Mouse (Mus musculus): ENCODE results near the gene Spata16. TPM values are rescaled to one million over a fixed set of nuclear protein-coding genes. Genes with fewer than 3 reads are reported as not detected.
"Not testable (repeated sequence)": the region's sequence is repeated elsewhere in the genome, so short reads cannot be mapped to it uniquely, and the experiment has no call there.

Gene Spata16
- not detected for total RNA-seq (2021)
- long read RNA-seq, experiment 1 = 0 reads
- long read RNA-seq, experiment 2 = 0 reads

DNA sequence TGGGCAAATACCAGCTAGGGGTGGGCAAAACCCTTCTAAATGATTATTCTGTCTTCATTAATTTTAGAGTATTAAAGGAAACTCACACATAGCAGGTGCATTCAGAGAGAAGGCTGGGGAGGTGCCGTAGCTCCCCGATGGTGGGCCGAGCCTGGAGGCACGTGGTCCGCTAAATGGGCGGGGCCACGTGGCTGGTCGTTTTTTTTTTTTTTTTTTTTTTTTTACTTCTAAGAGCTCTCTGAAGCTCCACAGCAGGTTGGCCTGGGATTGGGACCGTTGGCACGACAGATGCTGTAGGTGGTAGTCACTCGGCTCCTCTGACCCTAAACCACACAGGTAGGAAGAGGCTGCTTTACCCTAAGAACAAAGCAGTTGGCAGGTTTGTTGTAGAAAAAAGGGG is at the start of gene Spata16:
TSS of gene Spata16 (plus strand) at position 219 of the 400 bp plus-strand sequence.
- no peak for DNase-seq

DNA sequence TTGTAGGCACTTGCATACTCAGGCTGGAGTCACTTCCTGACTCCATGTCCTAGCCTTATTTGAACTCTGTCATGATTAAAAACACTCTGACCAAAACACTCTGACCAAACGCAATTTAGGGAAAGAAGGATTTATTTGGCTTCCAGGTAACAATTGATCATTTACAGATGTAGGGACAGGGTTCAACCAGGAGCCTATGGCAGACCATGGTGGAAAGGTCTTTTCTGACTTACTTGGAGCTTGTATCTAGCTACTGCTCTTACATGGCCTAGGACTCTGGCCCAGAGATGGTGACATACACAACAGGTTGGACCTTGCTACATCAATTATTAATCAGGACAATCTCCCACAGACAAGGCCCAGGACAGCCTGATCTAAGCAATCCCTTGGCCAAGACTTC is 32.6 kb upstream of the Spata16 start:
- DNase-seq = no peak

DNA sequence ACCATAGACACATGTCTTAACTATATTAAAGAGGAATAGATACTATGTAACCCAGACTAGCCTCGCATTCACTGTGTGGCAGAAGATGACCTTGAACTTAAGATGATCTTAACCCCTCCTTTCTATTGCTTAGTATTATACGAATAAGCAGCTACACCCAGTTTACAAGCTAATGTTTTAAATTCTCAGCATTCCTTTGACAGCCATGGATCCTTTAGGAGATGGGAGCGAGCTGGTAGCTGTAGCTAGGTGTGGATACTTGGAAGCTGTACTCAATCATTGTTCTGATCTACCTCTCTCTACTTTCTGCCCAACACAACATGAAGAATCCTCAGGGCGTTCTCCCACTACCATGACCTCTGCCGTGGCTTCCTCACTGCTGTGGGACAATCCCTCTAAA is 28.9 kb upstream of the Spata16 start:
- no peak for DNase-seq

DNA sequence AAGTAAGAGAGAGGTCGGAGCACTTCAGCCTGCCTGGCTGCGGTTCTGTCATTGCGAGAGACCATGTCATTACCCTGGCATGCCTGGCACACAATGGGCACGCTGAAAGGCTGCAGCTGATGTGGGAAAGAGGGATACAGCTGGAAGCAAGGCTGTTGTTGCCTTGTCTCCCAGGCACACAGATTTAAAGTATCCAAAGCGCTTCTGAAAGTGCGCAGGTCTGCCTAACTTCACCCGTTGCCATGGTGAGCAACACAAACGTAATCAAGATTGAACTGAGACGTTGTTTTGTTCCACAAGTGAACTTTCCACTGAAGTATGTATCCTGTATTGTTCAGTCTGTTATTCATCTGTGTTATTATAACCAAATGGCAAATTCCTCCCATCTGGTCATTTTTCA is 1.8 kb downstream of the Spata16 start:
- DNase-seq = no peak

DNA sequence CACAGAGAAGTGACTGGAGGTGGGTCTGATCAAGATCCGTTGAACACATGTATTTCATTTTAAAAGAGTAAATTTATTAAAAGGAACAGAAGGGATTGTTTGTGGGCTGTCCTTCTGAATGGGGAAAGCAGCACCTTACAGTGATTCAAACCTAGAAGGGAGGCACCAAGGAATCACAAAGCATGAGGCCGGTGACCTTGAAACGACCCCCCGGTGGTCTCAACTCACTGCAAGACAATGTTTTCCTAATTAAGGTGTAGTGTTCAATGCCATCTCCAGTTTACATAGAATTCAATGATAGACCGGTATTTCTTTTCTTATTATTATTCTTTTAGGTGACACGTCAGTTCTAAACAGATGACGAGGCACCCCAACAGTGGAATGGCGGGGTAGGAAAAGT is 2.4 kb downstream of the Spata16 start:
- no peak for DNase-seq

DNA sequence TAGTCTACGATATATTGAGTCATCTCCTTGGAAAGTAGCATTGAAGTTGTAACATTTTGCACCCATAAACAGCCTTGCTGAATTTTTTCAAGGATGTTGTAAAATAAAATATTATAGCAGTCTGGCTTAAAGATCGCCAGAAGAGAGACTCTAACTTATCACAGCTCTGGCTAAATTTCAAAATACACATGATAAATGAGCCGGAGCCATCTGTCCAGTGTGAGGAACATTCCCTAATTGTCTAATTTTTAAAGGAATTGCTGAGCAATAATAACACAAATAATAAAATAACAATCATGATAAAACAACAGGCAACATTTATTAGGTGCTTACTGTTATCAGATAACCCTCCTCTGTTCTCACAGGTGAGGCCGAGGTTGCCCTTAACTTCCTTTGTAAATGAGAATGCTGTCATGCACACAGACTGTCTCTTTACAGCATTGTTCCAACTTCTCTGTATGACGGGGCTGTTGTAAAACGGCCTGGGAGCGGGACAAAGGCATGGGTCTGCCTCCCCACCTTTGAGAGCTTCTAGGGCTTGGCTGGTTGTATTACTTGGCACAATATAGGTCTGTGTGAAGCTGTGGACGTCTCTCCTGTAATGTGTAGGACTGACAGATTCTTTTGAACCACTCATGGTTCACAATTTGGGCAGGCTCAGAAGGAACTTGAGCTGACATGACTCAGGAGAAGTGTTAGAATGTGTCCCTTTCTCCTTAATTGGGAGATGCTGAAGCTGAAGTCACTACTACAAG is 3.1 kb downstream of the Spata16 start:
- no peak for DNase-seq

DNA sequence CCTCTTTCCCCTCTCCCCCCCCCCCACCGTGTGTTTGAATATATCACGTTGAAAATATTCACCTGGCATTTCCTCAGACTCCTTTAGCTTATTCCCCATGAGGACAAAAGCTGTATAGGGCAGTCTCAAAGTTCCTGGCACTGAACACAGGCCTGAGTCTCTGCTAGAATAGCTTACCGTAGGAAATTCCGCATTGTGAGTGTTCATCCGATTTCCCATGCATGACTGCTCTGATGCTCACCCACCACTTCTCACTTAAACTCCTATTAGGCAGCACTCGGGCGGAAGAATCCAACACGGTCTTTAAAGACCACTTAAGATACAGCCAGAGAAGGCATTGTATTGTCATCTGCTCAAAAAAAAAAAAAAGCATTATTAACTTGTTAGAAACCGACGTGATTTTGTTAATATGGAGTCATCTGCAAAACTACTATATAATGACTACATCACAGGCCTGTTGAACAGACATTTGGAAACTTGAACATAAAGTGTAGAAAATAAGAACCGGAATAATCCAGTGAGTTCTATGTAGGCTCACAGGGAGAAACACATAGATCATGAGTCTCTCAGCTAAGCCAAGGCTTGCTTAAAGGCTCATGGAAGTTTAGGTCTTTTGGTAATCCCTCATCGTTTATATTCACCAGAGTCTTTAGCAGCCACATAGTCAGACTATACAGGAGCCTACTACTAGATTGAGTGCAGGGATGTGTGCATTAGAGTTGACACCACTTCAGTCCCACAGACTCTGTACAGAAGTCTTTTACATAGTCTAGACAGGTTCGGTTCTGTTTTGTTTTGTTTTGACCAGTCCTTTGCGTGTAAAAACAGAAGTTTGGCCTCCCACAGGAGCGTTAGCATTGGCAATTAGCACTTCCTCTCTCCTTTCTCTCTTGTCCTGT is 4.2 kb downstream of the Spata16 start:
- DNase-seq = no peak

DNA sequence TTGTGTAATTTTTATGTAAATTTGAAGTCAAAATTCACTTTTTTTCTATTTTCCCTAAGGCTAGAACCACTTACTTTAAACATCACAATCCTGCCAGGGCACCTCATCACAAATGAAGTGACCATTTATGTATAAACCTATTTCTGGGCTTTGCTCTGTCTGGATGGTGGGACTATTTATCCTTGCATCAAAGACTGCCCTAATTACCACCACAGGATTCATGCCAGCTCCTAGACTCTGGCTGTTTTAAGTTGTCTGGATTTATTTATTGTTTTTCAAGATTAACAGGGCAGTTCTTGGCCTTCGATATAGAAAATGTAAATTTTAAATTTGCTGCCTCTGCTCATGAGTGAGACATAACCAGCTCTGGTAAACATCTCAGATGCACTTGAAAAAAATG is 6.7 kb downstream of the Spata16 start:
- no peak for DNase-seq

DNA sequence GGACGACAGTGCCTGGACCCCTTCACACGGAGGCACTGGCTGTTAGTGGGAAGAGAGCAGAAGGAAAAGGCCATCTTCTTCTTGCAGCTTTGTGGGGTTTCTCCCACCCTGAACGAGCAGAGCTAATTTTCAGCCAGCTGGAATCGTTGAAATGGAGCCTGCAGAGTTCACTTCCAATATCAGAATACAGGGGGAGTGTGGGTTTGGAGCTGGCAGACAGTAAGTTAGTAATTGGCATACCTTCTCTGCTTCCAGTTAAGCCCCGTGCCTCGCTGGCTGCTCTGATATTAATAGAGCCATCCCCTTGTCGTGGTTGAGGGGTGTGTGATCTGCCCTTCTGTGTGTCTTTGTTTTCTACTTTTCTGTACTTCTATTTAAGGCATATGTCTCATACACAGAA is 9.4 kb downstream of the Spata16 start:
- no peak for DNase-seq

DNA sequence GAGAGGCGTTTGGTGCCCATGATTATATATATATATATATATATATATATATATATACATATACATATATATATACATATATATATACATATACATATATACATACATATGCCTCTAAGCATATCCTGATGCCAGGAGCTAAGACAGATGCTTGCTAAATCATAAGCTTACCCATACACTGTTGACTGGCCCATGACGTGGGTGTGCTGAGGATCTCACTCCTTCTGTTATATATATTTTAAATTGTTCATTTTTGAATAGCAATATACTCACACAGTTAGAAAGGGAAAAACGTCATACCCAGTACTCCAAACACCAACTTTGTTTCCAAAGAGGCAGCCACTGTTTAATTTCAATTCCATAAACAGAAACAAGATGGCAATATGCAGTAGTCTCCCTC is 48.4 kb downstream of the Spata16 start:
- no peak for DNase-seq

DNA sequence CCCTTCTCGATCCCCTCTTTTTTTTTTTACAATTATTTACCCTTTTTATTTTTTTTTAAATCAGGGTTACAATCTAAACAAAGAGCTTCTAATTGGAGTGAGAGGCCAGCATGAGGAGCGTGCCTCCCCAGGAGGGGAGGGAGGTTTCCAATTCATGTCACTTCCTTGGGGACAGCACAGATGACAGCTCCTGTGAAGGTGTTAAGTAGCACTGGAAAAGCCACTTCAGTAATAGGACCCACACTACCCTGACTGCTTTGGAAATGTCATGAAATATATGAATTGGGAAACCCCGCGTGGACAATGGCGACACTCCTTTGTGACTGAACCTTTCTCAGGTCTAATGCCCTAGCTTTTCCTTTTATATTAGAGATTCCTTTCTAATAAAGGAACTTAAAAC is 72.1 kb downstream of the Spata16 start:
- not testable (repeated sequence) for DNase-seq

DNA sequence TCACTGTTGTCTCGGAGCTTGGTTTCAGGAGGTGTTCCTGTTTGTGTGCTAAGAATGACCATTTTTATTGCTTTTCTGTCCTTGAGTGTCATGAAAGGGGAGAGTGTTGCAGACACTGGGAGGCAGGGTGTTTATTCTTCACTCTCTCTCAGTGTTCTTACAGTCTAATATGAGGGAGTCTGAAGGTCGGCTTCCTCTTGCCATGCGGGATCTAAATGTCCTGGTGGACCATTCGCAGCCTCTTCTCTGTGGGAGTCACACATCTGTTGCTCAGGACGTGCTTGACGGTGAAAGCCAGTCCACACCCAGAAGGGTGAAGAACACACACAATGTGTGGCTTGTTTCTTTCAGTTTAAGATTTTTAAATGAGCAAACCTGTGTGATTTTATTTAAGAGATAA is 90.1 kb downstream of the Spata16 start:
- no peak for DNase-seq

DNA sequence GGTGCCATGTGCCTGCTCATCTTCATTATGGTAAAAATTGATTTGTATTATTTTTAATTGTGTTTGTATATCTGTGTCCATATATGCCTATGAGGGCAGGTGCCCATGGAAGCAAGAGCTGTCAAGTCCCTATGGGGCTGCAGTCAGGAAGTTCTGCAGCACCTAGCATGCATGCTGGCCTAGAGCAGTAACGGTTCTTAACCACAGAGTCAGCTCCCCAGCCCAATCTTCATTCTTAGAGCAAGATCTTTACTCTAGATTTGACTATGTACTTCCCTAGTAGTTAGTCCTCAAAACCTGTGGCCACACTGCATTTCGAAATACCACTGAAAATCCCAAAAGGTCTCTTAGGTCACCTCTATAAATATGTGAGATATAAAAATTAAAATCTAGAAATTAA is 113.1 kb downstream of the Spata16 start:
- DNase-seq = no peak

DNA sequence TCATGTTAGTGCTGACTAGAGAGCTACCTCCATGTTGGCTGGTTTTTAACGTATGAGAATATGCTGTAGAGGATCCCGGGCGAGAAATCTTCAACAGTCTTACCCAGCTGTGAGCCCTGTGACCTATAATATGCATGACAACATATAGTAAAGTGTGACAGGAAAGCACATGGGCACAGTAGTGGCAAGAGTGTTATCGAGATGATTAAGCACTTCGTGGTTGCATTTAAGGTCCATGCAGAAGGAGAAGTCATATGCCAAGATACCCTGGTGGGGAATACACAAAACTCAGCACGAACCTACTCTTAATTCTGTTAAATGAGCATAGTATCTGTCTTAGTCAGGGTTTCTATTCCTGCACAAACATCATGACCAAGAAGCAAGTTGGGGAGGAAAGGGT is 115.0 kb downstream of the Spata16 start:
- no peak for DNase-seq

DNA sequence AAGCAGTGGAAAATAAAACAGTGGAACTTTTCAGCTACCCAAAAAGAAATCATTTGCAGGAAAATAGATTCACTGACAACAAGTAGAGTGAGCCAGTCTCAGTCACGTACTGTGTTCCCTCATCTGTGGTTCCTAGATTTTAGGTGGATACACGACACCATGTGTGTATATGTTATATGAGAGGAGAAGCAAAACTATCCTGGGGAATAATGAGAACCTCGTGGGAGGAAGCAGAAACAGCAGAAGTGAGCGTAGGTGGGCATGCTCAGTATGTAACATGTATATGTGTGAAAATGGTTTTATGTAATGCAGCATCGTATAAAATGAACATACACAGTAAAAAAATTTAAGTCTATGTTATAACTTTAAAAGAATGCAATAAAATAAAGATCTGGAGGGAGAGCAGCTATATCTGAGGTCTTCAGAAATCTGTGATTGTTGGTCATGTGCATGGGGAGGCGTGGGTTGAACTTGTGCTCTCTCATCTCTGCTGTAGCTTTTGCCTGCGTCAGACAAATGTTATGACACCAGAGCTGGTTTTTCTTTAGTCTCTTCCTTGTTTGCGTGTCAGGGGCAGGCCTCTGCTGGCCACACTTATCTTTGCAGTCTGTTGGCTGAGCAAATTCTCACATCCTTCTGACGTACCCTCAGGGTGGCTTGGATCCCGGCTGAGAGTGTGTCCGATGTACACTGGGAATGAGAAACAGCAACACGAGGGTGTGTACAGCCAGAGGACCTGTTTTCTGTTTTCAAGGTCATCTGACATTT is 156.1 kb downstream of the Spata16 start:
- DNase-seq = no peak

DNA sequence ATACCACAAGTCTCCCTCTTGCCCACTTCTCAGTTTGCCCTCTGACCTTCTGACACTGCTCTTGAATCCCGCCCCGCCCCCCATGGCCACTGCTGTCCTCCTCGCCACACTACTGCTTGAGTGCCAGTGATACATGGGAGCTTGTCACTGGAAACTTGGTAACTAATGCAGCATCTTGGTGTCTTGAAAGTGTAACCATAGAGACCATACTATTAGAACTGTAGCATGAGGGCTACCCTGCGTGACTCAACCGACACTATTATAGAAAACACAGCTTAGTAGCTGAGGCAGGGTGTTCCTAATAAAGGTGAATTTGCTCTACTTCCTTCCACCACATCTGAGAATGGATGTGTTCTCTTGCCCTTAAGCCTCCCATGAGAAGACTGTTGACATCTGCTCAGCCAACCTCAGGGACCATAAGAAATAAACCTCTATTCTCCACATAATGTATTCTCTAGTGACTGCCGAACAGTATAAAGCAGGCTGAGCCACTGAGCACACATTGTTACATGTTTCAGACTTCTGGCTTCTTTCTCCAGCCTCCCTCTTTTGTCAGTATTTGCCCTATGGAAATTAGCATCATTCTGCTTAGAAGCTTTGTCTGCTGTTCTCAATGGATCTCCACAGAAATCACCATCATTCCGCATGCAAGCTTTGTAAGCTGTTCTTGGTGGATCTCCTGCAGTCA is 158.6 kb downstream of the Spata16 start:
- no peak for DNase-seq

DNA sequence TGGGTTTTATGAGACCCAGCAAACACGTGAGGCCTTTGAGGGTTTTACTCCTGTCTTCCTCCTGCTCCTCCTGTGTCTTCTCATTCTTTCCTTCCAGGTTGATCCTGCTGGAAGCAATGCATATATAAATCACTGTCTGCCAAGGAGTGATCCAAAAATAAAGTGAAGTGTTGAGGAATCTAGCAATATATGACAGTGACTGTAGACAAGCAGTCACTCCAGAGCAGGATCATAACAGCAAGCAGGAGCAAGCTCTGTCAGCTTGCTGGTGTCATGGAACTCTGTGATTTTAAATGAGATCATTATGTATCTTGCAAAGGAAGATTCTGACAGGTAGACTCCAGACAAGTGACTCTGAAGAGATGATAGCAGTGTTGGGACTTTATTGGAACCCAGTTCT is 159.5 kb downstream of the Spata16 start:
- no peak for DNase-seq

DNA sequence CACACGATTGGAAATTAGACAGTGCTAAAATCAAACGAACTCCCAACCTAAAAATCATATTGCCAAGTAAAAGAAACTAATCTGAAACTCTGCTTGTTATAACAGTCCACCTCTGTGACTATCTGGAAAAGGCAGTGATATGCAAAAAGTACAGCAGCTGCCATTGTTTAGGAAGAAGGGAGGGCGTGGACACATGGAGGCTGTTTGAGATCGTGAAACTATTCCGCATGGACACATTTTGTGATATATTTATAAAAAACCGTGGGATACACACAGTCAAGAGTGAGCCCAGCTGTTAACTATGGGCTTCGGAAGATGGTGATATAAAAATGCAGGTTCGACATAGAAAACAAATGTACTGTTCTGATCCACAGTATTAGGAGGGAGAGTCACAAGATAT is 176.9 kb downstream of the Spata16 start:
- DNase-seq = no peak

DNA sequence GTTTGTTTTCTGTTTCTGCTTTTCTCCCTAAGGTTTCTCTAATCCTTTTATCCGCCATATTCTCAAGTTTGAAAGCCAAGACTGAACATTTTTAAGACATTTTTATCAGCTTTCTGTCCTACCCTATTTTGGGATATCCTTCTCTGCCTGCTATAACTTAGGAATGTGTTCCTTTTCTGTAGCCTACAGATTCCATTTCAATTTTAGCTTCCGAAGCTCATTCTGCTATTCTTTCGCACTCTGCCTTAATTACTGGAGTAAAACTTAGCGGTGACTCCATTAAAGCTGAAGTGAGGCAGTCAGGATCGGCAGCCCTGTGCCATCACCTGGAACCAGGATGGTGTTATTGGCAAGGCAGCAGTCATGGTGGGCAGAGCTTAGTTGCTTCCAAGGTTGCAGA is 178.3 kb downstream of the Spata16 start:
- DNase-seq = no peak

DNA sequence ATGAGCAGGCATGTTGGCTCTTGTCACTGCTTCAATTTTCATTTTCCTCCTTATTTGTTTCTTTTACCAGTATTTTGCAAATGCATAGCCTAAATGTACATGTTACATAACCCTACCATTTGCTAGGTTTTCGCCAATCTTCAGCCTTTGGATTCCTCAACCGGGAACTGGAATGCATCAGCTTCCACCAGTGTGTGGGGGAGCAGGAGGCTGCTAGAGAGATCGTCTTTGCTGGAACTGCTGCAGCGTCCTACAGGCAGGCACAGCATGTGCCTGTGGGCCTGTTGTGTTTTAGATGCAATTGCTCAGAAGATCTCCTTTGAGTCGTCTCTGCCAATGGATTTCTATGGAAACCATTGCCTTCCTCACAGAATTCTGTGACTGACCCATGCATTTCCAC is 182.0 kb downstream of the Spata16 start:
- DNase-seq = no peak

DNA sequence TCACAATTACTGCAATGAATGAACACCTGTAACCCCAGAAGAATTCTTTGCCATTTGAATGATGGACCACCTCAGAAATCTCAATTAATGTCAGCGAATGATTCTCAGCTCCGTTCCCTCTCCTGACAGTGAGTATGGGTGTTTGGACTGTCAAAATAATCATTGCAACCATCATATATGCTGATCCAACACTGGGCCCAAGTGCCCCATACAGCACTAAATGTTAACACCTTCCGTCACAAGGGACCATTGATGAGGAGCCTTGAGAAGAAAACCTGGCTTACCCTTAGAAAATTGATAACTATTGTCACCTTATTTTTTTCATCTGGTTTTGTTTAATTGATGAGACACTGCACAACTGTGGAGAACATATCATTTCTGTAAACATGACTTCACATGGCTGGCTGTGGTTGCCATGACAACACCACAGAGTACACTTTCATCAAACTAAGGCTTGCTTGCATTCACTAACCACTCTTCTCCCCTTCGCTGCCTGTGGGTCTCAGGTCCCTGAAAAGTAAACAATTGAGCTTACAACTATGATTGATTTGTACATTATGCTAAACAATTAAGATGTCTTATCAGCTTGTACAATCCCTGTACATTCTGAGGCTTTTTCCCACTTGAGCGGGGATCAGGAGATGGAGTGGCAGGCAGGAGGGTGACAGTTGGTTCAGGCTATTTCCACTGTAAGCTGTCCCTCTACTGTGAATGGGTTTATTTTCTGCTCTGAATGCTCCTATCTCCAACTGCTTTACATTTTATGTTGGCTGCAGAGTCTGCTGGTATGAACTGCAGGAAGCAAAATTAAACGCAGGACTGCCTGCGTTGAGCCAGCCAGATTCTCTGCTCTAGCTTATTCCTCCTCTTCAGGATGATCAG is 189.8 kb downstream of the Spata16 start:
- no peak for DNase-seq

Data from adrenal gland, postnatal 10 days (tissue).